Mouse (Mus musculus) urinary bladder, postnatal 14 days (tissue): Measurements from ENCODE around the gene Upp2.
A peak's percentile ranks its signal among the peaks of the same experiment; 100 is the strongest.

Experiments used
- DNase-seq: peaks from one replicate; pipeline ENCODE4 v3.0.0; 2021; ENCODE audit warnings: low spot score

The Upp2 gene

GRCm38 (mm10) chr2:58614851-58615250, 47.8 kb downstream of the Upp2 start:
- no peak for DNase-seq

- DNase-seq: no peak
Observed at GRCm38 (mm10) chr2:58615766-58616165, 48.7 kb downstream of the Upp2 start.

- DNase-seq: no peak
Observed at GRCm38 (mm10) chr2:58625186-58625585, 58.1 kb downstream of the Upp2 start.

GRCm38 (mm10) chr2:58625681-58626080, 58.6 kb downstream of the Upp2 start:
- DNase-seq: no peak

- DNase-seq: no peak
Observed at GRCm38 (mm10) chr2:58626136-58626769, 59.2 kb downstream of the Upp2 start.

GRCm38 (mm10) chr2:58627981-58628380, 60.9 kb downstream of the Upp2 start:
- DNase-seq: no peak

- no peak for DNase-seq
Observed at GRCm38 (mm10) chr2:58628993-58629392, 61.9 kb downstream of the Upp2 start.

- peak; percentile 17 for DNase-seq
Observed at GRCm38 (mm10) chr2:58629440-58629839, 62.3 kb downstream of the Upp2 start.

GRCm38 (mm10) chr2:58633791-58634190, 66.7 kb downstream of the Upp2 start:
- DNase-seq: no peak

- no peak for DNase-seq
Observed at GRCm38 (mm10) chr2:58641761-58642555, 74.9 kb downstream of the Upp2 start.

- no peak for DNase-seq
Observed at GRCm38 (mm10) chr2:58645667-58646066, 78.6 kb downstream of the Upp2 start.

- no peak for DNase-seq
Observed at GRCm38 (mm10) chr2:58655169-58655568, 88.1 kb downstream of the Upp2 start.

- DNase-seq: no peak
Observed at GRCm38 (mm10) chr2:58656959-58657358, 89.9 kb downstream of the Upp2 start.

GRCm38 (mm10) chr2:58657855-58658254, 90.8 kb downstream of the Upp2 start:
- no peak for DNase-seq

GRCm38 (mm10) chr2:58660591-58660990, 93.5 kb downstream of the Upp2 start:
- DNase-seq: no peak

GRCm38 (mm10) chr2:58661116-58661515, 94.0 kb downstream of the Upp2 start:
- no peak for DNase-seq

- no peak for DNase-seq
Observed at GRCm38 (mm10) chr2:58662661-58663060, 95.6 kb downstream of the Upp2 start.

- no peak for DNase-seq
Observed at GRCm38 (mm10) chr2:58663404-58664120, 96.5 kb downstream of the Upp2 start.

- peak; percentile 77 for DNase-seq
Observed at GRCm38 (mm10) chr2:58665081-58665814, 98.2 kb downstream of the Upp2 start.

- DNase-seq: no peak
Observed at GRCm38 (mm10) chr2:58667298-58667697, 100.2 kb downstream of the Upp2 start.

GRCm38 (mm10) chr2:58667991-58668390, 100.9 kb downstream of the Upp2 start:
- peak; percentile 74 for DNase-seq

- DNase-seq: no peak
Observed at GRCm38 (mm10) chr2:58669114-58669513, 102.0 kb downstream of the Upp2 start.
